Mouse (Mus musculus): ENCODE measurements around the gene Zfp704.

Gene Zfp704

GRCm38 (mm10) chr3:9432226-9432625, 177.7 kb downstream of the Zfp704 start:
- DNase-seq (ENCODE audit: low read depth, low spot score) = no peak

GRCm38 (mm10) chr3:9429946-9430345, 179.9 kb downstream of the Zfp704 start:
- DNase-seq (ENCODE audit: low read depth, low spot score) = no peak

DNA sequence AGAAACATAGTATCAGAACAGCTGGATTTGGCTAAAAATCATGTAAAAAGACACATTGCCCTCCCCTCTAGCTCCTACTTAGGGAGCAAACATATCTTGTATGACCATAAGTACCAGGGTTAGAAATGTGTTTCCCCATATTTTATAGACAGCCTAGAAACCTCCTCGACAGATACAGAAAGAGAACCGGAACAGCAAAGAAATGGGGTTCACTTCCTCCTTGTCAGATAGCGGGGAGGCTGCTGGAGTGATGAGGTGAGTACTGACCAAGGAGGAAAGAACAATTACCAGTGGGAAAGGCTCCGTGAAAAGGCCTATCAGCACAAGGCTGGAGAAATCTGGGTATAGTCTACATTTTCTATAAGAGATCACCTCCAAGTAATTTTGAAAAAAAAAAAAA, 182.1 kb downstream of the Zfp704 start:
- no peak for DNase-seq (ENCODE audit: low read depth, low spot score)

DNA sequence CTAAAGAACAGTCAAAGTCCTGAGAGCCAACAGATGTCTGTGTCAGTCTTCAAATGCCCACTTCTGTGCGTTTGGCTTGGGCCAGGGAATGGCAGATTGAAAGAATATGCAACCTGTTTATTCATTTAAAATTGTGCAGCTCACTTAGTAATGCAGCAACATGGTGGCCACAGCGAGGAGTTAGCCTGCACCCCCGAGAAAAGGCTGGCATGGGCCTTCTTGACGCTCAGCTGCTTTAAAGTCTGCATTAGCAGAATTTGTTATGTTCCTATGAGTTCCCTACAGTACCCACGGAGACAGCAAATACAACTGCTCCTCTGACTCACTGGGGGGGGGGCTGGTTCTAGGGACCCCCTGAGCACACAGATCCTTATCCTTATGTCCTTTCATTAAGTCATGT, 184.2 kb downstream of the Zfp704 start:
- DNase-seq (ENCODE audit: low read depth, low spot score) = no peak

DNA sequence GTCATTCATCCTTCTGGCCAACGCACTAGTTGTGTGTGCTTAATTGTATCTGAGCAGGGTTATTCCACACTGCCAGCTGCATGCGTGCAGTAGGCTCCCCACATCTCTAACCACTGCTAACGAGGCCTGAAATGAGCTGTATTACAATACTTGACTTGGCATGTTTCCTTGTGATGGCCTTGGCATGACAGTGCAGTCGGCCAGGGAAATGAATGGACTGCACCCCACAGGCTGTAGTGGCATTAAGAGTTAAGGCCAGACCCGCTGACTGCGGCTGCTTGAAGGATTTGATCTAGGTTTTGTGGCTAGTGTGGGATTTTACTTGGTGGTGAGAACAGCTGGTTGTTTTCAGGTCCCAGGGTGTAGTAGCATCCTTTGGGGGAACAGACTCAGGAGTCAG, 185.2 kb downstream of the Zfp704 start:
- DNase-seq (ENCODE audit: low read depth, low spot score) = no peak

DNA sequence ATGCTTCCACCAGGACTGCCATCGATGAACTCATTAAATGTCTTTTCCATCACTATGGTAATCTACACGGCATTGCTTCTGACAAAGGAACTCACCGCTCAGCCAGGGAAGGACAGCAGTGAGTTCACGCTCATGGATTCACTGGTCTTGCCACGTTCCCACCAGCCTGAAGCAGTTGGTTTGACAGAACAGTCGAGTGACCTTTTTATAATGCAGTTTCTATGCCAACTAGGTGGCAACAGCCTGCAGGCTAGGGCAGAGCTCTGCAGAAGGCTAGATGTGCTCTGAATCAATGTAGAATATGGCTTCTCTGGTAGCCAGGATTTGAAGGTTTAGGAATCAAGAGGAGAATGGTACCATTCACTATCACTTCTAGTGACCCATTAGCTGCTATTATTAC, 186.2 kb downstream of the Zfp704 start:
- no peak for DNase-seq (ENCODE audit: low read depth, low spot score)

GRCm38 (mm10) chr3:9408896-9409295, 201.0 kb downstream of the Zfp704 start:
- no peak for DNase-seq (ENCODE audit: low read depth, low spot score)

DNA sequence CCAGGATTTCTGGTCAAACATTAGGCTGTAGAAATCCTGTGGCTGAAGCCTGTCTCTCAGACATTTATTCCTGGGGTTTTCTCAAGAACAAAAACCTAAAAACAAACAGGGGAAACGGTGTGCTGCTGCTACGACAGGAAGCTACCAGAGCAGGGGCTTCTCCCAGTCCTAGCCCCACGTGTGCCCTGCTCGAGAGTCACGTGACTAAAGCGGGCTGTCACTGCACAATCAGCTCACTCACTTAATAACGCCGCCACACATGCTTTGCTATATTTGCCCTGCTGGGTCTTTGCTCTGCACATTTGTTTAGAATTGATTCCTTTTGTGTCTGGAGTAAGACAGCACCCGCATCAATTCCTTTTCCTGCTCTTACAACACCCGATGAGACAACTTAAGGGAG, 202.1 kb downstream of the Zfp704 start:
- no peak for DNase-seq (ENCODE audit: low read depth, low spot score)

GRCm38 (mm10) chr3:9407119-9407546, 202.8 kb downstream of the Zfp704 start:
- peak; percentile 30 for DNase-seq (ENCODE audit: low read depth, low spot score)

GRCm38 (mm10) chr3:9405341-9405740, 204.5 kb downstream of the Zfp704 start:
- DNase-seq (ENCODE audit: low read depth, low spot score) = no peak

DNA sequence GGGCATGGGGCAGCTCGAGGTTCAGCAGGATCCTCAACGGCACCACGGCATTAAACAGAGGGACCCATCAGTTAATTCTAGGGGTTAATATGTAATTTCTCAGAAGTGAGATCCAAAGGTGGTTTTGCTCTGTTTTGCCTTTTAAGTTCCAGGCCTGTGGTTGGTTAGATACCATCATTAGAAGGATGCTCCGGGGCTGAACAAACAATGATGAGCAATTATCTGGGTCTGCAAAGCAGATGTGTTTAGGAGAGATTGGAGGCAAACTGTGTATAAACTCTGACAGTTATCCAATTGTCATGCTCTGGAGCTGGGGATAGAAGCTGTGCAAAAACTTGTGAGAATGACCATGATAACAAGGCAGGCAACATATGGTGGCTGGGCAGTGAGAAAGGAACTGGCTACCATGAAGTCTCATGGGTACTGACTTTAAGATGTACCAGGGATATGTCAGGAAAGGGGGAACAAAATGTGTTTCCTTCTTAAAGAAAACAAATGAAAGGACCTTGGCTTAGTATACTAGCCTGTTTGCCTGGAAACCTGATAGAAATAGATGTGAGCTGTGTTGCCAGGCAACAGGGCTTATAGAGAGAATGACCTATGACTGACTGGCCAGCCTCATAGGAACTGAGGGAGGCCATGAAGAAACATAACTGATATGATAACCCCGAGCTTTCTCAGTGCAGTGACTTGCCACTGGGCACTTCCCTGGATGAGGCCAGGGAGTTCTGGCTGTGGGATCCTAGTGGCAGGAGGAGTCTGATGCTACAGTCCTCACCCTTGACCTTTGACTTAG, 206.4 kb downstream of the Zfp704 start:
- no peak for DNase-seq (ENCODE audit: low read depth, low spot score)

DNA sequence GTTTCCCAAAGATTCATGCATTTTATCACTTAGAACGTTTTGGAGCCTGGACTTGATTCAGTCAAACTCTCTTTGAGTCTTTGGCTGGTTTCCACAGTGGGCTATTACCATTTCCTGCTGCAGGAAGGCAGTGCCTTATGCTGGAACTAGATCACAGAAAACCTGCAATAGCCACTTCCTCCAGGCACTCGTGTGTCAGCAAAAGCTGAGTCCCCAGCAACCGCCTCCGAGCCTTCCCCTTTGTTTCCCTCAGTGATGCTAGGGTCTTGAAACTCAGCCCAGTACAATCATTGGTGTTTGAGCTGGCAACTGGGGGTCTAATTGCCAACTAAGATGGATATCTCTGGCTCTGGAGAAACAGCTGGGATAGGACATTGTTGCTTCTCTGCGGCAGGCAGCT, 207.0 kb downstream of the Zfp704 start:
- DNase-seq (ENCODE audit: low read depth, low spot score) = peak; percentile 15

- DNase-seq (ENCODE audit: low read depth, low spot score) = no peak
Observed at GRCm38 (mm10) chr3:9402345-9402744, 207.5 kb downstream of the Zfp704 start.

DNA sequence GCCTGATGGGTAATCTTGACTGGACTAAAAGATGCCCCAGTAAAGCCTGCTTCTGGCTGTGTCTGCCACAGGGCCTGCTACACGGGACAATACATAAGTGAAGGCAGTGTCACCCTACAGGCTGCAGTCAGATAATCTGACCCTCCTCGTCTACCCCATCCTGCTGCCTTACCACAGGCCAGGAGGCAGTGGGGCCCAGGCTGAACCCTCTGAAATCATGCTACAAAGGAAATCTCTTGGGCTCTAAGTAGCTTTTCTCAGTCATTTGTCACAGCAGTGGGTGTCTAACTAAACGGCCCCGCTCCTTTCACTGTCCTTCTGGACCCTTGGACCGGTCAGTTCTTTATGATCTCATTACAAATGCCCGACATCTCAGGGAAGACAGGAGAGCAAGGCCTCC, 208.2 kb downstream of the Zfp704 start:
- no peak for DNase-seq (ENCODE audit: low read depth, low spot score)

DNA sequence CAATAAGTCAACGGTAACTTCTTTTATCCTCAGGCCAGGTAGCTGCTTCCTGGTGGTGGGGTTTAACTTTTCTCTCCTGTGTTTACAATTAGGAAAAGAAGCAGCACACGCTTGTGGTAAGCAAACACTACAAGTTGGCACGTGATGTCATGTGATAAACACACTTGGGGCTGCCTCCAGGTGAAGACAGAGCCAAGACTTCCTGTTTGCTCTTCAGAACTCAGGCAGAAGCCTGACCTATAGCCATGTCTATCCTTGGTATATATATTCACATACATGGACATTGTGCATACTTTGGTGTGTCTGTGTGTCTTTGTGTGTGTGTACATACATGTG, 209.0 kb downstream of the Zfp704 start:
- no peak for DNase-seq (ENCODE audit: low read depth, low spot score)

GRCm38 (mm10) chr3:9400201-9400885, 209.5 kb downstream of the Zfp704 start:
- DNase-seq (ENCODE audit: low read depth, low spot score) = peak; percentile 59

- DNase-seq (ENCODE audit: low read depth, low spot score) = no peak
Observed at GRCm38 (mm10) chr3:9398271-9398670, 211.6 kb downstream of the Zfp704 start.
